Mouse (Mus musculus) testis, adult 2 months (tissue): ENCODE measurements around the gene Prm1.

Source experiments
- CTCF ChIP-seq: fragments of 200-500 bp; IDR thresholded peaks from 2 replicates; pipeline ENCODE4 v1.5.1; 2012; ENCODE audit warnings: low read depth, mild to moderate bottlenecking, inconsistent platforms, low read length, moderate library complexity; ENCODE audit not compliant: control insufficient read depth, insufficient read depth, insufficient replicate concordance
- POLR2A ChIP-seq: fragments of 200-500 bp; IDR thresholded peaks from 2 replicates; pipeline ENCODE4 v1.6.1; 2012; ENCODE audit warnings: low read depth, mild to moderate bottlenecking, inconsistent platforms, low read length, moderate library complexity; ENCODE audit not compliant: control insufficient read depth

- no peak for TF ChIP-seq CTCF
- no peak for TF ChIP-seq POLR2A
These were observed 13.0 kb upstream of the Prm1 start for GRCm38 (mm10) chr16:10818579-10819135.
